Mouse (Mus musculus) CD4-positive naive resting alpha-beta T cell, adult 57 days (primary cell): ENCODE measurements around the gene Gstm3. TPM values are rescaled to one million over a fixed set of nuclear protein-coding genes. Genes with fewer than 3 reads are reported as not detected.

Source experiments
- total RNA-seq: library from RNA; stranded (reverse); gene quantifications from one replicate; pipeline ENCODE4 v1.2.4, GENCODE M21; 2023

The Gstm3 gene
- not detected for total RNA-seq

GRCm38 (mm10) chr3:107968724-107969395 lies at the start of gene Gstm3:
Gene Gstm3, minus strand, starts transcription at chr3:107969283.

GRCm38 (mm10) chr3:108017473-108018189 lies 48.5 kb upstream of the Gstm3 start, which contains the start of gene Gstm1:
Gene Gstm1, minus strand, starts transcription at chr3:108017973.

GRCm38 (mm10) chr3:107986041-107986562 lies 17.0 kb upstream of the Gstm3 start, which contains the start of gene Gstm2:
Gene Gstm2, minus strand, starts transcription at chr3:107986453.

GRCm38 (mm10) chr3:107943239-107943990 lies 25.7 kb downstream of the Gstm3 start, which contains the start of gene Gstm6:
Gene Gstm6, minus strand, starts transcription at chr3:107943749.

GRCm38 (mm10) chr3:107931670-107932069 lies 37.4 kb downstream of the Gstm3 start, which contains the start of gene Gstm7:
Gene Gstm7, minus strand, starts transcription at chr3:107931817.

Other genes with a start within 250 kb of the Gstm3 start
- 5.2 TPM for gene Csf1, start 208.8 kb downstream of the Gstm3 start, total RNA-seq
- gene Eps8l3, start 92.1 kb downstream of the Gstm3 start, total RNA-seq = not detected
- not detected for gene Gstm5, start 73.5 kb downstream of the Gstm3 start, total RNA-seq
- 2.7 TPM for gene Gstm7, start 37.5 kb downstream of the Gstm3 start, total RNA-seq
- gene Gstm6, start 25.5 kb downstream of the Gstm3 start, total RNA-seq = not detected
- gene Gstm2, start 17.2 kb upstream of the Gstm3 start, total RNA-seq = 1.3 TPM
- gene Gstm1, start 48.7 kb upstream of the Gstm3 start, total RNA-seq = 9.4 TPM
- gene Gstm4, start 75.6 kb upstream of the Gstm3 start, total RNA-seq = 3.9 TPM
- gene Ampd2, start 117.4 kb upstream of the Gstm3 start, total RNA-seq = 33.1 TPM
- gene Gnat2, start 123.5 kb upstream of the Gstm3 start, total RNA-seq = not detected
- 86.8 TPM for gene Gnai3, start 176.9 kb upstream of the Gstm3 start, total RNA-seq
- not detected for gene Gpr61, start 185.6 kb upstream of the Gstm3 start, total RNA-seq
- gene Amigo1, start 217.1 kb upstream of the Gstm3 start, total RNA-seq = 2.4 TPM
- 33.5 TPM for gene Cyb561d1, start 231.9 kb upstream of the Gstm3 start, total RNA-seq
- 43.8 TPM for gene Atxn7l2, start 241.7 kb upstream of the Gstm3 start, total RNA-seq